Mouse (Mus musculus) urinary bladder, postnatal 36 days (tissue): ENCODE measurements around the gene Nup133.

Source experiments
- DNase-seq, 2 experiments: peaks; one replicate each; pipeline ENCODE4 v3.0.0; 2022; ENCODE audit warnings: low spot score in 2 of 2, mixed read lengths in 1 of 2

Nup133 gene

DNA sequence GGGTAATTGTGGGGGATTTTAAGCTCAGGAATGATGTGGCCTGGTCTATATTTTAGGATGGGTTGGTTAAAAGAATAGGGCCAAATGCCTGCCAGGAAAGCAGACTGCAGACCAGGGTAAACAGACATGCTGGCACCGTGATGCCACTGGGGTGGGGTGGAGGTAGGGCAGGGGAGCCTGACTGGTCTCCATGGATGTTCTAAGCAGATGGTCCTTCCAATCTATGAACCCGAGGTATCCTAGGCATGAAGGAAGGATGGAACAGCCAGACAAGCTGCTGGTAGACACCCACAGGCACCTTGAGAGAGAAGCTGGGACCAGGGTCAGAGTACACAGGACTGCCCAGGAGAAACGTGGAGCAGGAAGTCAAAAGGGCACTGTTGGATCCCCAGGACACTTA, 101.5 kb downstream of the Nup133 start:
- no peak for DNase-seq
